Mouse (Mus musculus): ENCODE data around the gene Tor1b. TPM values are rescaled to one million over a fixed set of nuclear protein-coding genes. Genes with fewer than 3 reads are reported as not detected.
"Not testable (repeated sequence)": the region's sequence is repeated elsewhere in the genome, so short reads cannot be mapped to it uniquely, and the experiment has no call there.

Gene Tor1b
- total RNA-seq, 2 experiments from 2014 or later = 37.7 to 43.9 TPM

- ATAC-seq (replicated peaks; ENCODE audit: poor library complexity, severe bottlenecking) = peak; percentile 63
Measured at GRCm38 (mm10) chr2:30929483-30930045, 23.2 kb upstream of the Tor1b start, which contains the start of gene Ptges. Ptges (minus strand) TSS chr2:30929863.

GRCm38 (mm10) chr2:30930846-30931245 is 21.9 kb upstream of the Tor1b start:
- not testable (repeated sequence) for ATAC-seq (replicated peaks; ENCODE audit: poor library complexity, severe bottlenecking)

- ATAC-seq (replicated peaks; ENCODE audit: poor library complexity, severe bottlenecking) = no peak
Measured at GRCm38 (mm10) chr2:30931922-30932321, 20.8 kb upstream of the Tor1b start.

- ATAC-seq (replicated peaks; ENCODE audit: poor library complexity, severe bottlenecking) = no peak
Measured at GRCm38 (mm10) chr2:30933032-30933431, 19.7 kb upstream of the Tor1b start.

GRCm38 (mm10) chr2:30933917-30934450 is 18.8 kb upstream of the Tor1b start:
- ATAC-seq (replicated peaks; ENCODE audit: poor library complexity, severe bottlenecking) = peak; percentile 56

GRCm38 (mm10) chr2:30936808-30937207 is 16.0 kb upstream of the Tor1b start:
- no peak for ATAC-seq (replicated peaks; ENCODE audit: poor library complexity, severe bottlenecking)

GRCm38 (mm10) chr2:30937731-30938130 is 15.0 kb upstream of the Tor1b start:
- ATAC-seq (replicated peaks; ENCODE audit: poor library complexity, severe bottlenecking) = no peak

GRCm38 (mm10) chr2:30938574-30938991 is 14.2 kb upstream of the Tor1b start:
- ATAC-seq (replicated peaks; ENCODE audit: poor library complexity, severe bottlenecking) = no peak

GRCm38 (mm10) chr2:30941586-30941985 is 11.2 kb upstream of the Tor1b start:
- ATAC-seq (replicated peaks; ENCODE audit: poor library complexity, severe bottlenecking) = no peak

GRCm38 (mm10) chr2:30942116-30942515 is 10.6 kb upstream of the Tor1b start:
- not testable (repeated sequence) for ATAC-seq (replicated peaks; ENCODE audit: poor library complexity, severe bottlenecking)

GRCm38 (mm10) chr2:30942603-30943011 is 10.2 kb upstream of the Tor1b start:
- ATAC-seq (replicated peaks; ENCODE audit: poor library complexity, severe bottlenecking) = peak; percentile 91

- ATAC-seq (replicated peaks; ENCODE audit: poor library complexity, severe bottlenecking) = no peak
Measured at GRCm38 (mm10) chr2:30952457-30952823, 319 bp upstream of the Tor1b start.

- peak; percentile 52; the same call in 1 of the 2 replicates for ATAC-seq (replicated peaks; ENCODE audit: poor library complexity, severe bottlenecking)
Measured at GRCm38 (mm10) chr2:30954797-30955196, 2.0 kb downstream of the Tor1b start.

GRCm38 (mm10) chr2:30957511-30957910 is 4.8 kb downstream of the Tor1b start:
- ATAC-seq (replicated peaks; ENCODE audit: poor library complexity, severe bottlenecking) = no peak

- no peak for ATAC-seq (replicated peaks; ENCODE audit: poor library complexity, severe bottlenecking)
Measured at GRCm38 (mm10) chr2:30958726-30959125, 6.0 kb downstream of the Tor1b start.

- ATAC-seq (replicated peaks; ENCODE audit: poor library complexity, severe bottlenecking) = no peak
Measured at GRCm38 (mm10) chr2:30959856-30960255, 7.1 kb downstream of the Tor1b start.

GRCm38 (mm10) chr2:30962570-30963254 is 10.0 kb downstream of the Tor1b start:
- no peak for ATAC-seq (replicated peaks; ENCODE audit: poor library complexity, severe bottlenecking)

- ATAC-seq (replicated peaks; ENCODE audit: poor library complexity, severe bottlenecking) = peak; percentile 74
Measured at GRCm38 (mm10) chr2:30965627-30966026, 12.9 kb downstream of the Tor1b start.

GRCm38 (mm10) chr2:30966826-30967225 is 14.1 kb downstream of the Tor1b start:
- peak; percentile 49 for ATAC-seq (replicated peaks; ENCODE audit: poor library complexity, severe bottlenecking)

- ATAC-seq (replicated peaks; ENCODE audit: poor library complexity, severe bottlenecking) = peak; percentile 70
Measured at GRCm38 (mm10) chr2:30967352-30968327, 14.9 kb downstream of the Tor1b start, which contains the start of gene Tor1a. Tor1a (minus strand) TSS chr2:30967933.
